Comparison of ENCODE assay signal across 8 mouse cellular contexts in genomic region chr4:86696890-86697289, GRCm38 (mm10). TPM values are rescaled to one million over a fixed set of nuclear protein-coding genes. Genes with fewer than 3 reads are reported as not detected.
A peak's percentile ranks its signal among the peaks of the same experiment; 100 is the strongest.
DNase-seq lines count a peak whose midpoint lies in the region; ATAC-seq and TF ChIP-seq lines count a peak whose summit lies in the region.

No protein-coding gene starts in this region.

- H3K9me3 ChIP-seq in lung, embryonic 15.5 days: no peaks in the 10 kb centered on the region

- ATAC-seq in lung, embryonic 15.5 days (ENCODE audit: borderline replicate concordance, extremely low read depth, low FRiP score, low TSS enrichment): peak; percentile 46; the same call in 1 of the 2 replicates
- peak; percentile 86 for ATAC-seq in neutrophil, adult 5-6 weeks (ENCODE audit: extremely low read depth, insufficient number of reproducible peaks, low FRiP score, poor library complexity, severe bottlenecking)

- H3K4me2 ChIP-seq in lung, embryonic 15.5 days: no peak overlapping the region

- H3K27ac ChIP-seq in embryonic fibroblast, embryonic 13.5 days (ENCODE audit: insufficient read depth, low read length): no peak overlapping the region
- no peak overlapping the region for H3K27ac ChIP-seq in lung, embryonic 15.5 days

- peak; percentile 42 to 46 for DNase-seq in right cerebral cortex, postnatal 10 days (ENCODE audit: low spot score in 2 of 2)
- no peak for DNase-seq in right cerebral cortex, postnatal 4 days
- DNase-seq in adipocyte (ENCODE audit: low spot score): peak; percentile 82
- peak; percentile 73 for DNase-seq in induced T-regulatory cell, adult 2 months (ENCODE audit: low read depth)
- DNase-seq in urinary bladder, adult 18-20 months (ENCODE audit: low spot score in 2 of 2): no peak

- H3K36me3 ChIP-seq in lung, embryonic 15.5 days: no peaks in the 10 kb centered on the region

- H3K27me3 ChIP-seq in lung, embryonic 15.5 days: no peaks in the 10 kb centered on the region

- no peaks in the 10 kb centered on the region for H3K4me1 ChIP-seq in embryonic fibroblast, embryonic 13.5 days (ENCODE audit: control insufficient read depth, insufficient read depth, low read length)
- no peaks in the 10 kb centered on the region for H3K4me1 ChIP-seq in lung, embryonic 15.5 days

- TF ChIP-seq CTCF in embryonic fibroblast, embryonic 13.5 days (IDR thresholded peaks at IDR 0.05; ENCODE audit: borderline replicate concordance, insufficient read depth, low read length): 0 out of 2 replicates have a peak, but pooled peaks have one; percentile 18

- no peak overlapping the region for H3K4me3 ChIP-seq in embryonic fibroblast, embryonic 13.5 days (ENCODE audit: insufficient read depth, low read length)
- H3K4me3 ChIP-seq in lung, embryonic 15.5 days: no peak overlapping the region

- no peak overlapping the region; the same call in 1 of the 2 replicates for H3K9ac ChIP-seq in lung, embryonic 15.5 days

- 7% methylated on average over 4 of the region's 4 CpGs for WGBS in lung, embryonic 15.5 days

- TF ChIP-seq POLR2A in embryonic fibroblast, embryonic 13.5 days (IDR thresholded peaks at IDR 0.05; ENCODE audit: low read depth, low read length): no peak

RNA-seq across cellular contexts. Expression of gene Plin2, which starts 27.0 kb away (rescaled TPM):
- 75.0 and 93.7 TPM in 2 replicates for polyA plus RNA-seq in embryonic fibroblast, embryonic 13.5 days (2011; ENCODE audit: insufficient read length, low read depth, missing spikeins)
- 124 and 134 TPM in 2 replicates for polyA plus RNA-seq in lung, embryonic 15.5 days (2015; fragmentation: Nextera tagmentation; extraction: Ambion mirVana)
- 119 and 151 TPM in 2 replicates for total RNA-seq in neutrophil, adult 5-6 weeks (2017)

RNA-seq across cellular contexts. Expression of gene Dennd4c, which starts 51.5 kb away (rescaled TPM):
- 26.9 and 28.4 TPM in 2 replicates for polyA plus RNA-seq in embryonic fibroblast, embryonic 13.5 days (2011; ENCODE audit: insufficient read length, low read depth, missing spikeins)
- 7.0 and 7.1 TPM in 2 replicates for polyA plus RNA-seq in lung, embryonic 15.5 days (2015; fragmentation: Nextera tagmentation; extraction: Ambion mirVana)
- 22.8 and 23.3 TPM in 2 replicates for total RNA-seq in neutrophil, adult 5-6 weeks (2017)

Comparison
In these comparisons a context has a peak if more than half of its experiments do, and no peak if none do; other contexts are left out.
1. DNase-seq: peak in right cerebral cortex, postnatal 10 days (2 of 2), adipocyte (single experiment) and induced T-regulatory cell, adult 2 months (single experiment); none in right cerebral cortex, postnatal 4 days (single experiment) and urinary bladder, adult 18-20 months (0 of 2).